Mouse (Mus musculus) urinary bladder, postnatal 14 days (tissue): ENCODE data around the gene Fam205a1.
"Not testable (repeated sequence)": the region's sequence is repeated elsewhere in the genome, so short reads cannot be mapped to it uniquely, and the experiment has no call there.

Source experiments
- DNase-seq: peaks from one replicate; pipeline ENCODE4 v3.0.0; 2021; ENCODE audit warnings: low spot score

Fam205a1 gene

DNA sequence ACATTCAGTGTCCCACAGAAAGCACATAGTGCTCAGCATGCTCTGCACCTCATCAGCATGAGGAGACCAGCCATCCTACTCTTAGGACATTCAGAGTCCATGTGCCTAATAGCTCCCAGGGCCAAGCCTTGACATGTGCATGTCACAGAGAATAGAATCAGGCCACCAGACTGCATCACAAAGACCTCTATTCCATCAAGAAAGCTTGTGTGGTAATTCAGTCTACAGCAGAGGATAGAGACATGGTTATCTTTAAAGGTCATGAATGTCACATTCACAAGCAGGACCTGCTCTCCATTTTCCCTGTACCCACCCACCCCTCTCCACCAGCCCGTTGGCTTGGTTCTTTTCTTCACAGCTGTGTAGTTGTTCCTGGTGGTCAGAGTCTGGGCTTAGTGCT lies at the start of gene Fam205a1:
TSS of gene Fam205a1 (minus strand) at position 101 of the 400 bp plus-strand sequence.
- DNase-seq: not testable (repeated sequence)

DNA sequence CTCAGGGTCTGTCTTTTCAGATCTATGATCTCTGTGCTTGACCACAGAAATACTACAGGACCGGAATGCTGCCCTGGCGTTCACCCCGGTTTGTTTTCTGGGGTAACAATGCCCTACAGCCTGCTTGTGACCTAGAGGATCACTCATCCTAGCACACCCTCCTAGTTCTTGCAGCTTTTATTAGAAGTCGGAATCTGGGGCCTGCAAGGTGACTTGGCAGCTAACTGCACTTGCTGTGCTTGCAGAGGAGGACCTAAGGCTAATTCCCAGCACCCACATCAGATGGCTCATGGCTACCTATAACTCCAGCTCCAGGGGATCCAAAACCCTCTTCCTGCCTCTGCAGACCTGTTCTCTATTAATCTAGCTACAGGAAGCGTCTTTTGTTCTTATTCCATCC lies 49.0 kb upstream of the Fam205a1 start:
- DNase-seq: no peak

DNA sequence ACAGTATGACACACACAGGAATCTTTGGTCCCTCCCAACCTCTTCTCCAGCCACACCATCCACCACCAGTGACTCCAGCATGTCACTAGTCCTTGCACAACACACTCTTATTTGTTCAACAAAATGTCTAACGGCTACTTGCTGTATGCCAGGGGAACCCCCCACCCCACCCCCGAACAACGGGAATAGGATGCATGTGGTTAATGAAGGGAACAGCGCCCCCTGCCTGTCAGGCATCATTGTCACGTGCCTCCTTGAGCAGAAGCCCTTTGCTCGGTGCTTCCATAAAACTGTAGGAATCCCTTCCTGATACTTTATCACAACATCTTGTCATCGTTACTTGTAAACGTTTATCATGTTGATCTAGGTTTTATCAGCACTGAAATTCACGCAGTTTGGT lies 48.5 kb upstream of the Fam205a1 start:
- DNase-seq: no peak

DNA sequence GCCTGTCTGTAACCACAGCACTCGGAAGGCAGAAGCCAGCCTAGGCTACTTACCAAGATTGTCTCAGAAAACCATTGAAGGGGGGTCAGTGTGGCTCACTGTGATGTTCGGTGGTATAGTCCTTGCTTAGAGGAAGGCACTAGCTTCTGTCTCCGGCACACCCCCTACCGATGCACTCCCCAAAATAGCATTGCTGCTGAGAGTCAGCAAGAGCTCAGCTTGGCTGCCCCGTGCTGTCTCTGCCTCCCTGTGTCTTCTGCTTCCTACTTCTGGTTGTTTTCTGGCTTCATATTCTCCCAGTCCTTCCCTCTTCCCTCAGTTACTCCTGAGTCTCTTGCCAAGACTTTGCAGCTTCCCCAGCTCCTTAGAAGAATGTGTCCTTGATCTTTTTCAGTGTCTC lies 47.2 kb upstream of the Fam205a1 start:
- no peak for DNase-seq

DNA sequence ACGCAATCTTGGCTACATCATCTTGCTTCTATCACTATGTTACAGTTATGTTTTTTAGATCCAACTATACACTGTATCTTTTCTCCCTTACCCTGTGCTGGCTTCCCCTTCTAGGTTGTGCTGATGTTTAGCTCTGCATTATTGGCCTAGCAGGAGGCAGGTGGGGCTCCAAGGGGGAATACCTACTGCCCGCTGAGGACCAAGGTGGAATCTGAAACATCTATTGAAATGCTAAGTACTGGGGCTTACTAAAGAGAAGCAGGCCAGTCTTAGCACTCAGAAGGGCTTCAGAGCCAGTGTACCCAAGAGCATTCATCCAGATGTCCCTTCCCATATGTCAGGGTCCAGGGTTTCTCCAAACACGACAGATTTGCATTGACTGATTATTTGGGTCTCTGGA lies 45.2 kb upstream of the Fam205a1 start:
- DNase-seq: no peak

DNA sequence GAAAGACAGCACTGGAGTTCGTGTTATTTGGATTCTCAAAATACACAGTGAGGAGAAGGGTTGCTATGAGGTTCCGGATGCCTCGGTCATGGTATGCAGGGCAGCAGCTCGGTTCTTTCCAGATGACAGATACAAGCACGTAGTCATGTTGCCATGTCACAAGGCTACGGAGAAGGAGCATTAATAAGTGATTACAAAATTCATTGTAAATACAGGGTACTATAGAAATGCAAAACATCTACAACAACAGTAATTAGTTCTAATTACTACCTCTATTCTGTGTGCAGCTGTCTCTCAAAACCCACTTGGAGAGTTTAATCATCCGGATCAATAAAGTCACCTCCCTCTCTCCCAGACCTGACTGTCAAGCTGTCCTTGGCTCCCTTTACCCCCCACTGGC lies 41.4 kb upstream of the Fam205a1 start:
- DNase-seq: no peak

DNA sequence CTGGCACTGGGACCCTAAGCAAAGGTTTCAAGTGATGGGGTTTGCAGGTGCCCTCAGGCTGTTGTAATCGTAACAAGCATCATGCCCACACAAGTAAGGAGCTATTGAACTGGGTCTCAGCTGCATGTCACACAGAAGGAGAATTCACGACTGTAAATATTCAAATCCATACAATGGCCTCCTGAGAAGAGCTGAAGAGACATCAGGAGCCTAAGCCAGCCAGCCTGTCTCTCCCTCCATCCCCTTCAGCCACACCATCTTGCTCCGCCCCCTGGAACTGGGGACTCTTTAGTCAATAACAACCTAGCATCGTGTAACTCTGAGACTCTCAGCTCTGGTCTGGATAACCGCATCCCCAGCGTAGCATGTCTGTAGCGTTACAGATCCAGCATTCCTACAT lies 37.5 kb upstream of the Fam205a1 start:
- DNase-seq: no peak

DNA sequence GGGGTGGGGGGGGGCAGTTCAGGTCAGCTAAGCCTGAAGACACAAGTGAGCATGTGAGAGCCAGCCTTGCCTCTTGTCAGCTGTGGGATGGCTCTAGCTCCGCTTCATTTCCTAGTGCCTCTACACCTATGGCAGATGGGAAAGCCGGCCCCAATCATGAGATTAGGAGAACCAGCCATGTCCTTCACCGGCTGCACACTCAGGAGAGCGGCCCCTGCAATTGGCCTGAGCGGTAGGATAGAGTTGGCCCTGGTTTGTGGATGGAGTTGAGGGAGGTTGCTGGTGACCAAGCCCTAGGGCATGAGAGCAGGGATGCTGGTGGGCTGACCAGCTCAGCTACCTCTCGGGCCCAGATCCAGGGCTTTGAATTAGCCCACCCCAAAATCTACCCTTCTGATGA lies 35.1 kb upstream of the Fam205a1 start:
- no peak for DNase-seq

DNA sequence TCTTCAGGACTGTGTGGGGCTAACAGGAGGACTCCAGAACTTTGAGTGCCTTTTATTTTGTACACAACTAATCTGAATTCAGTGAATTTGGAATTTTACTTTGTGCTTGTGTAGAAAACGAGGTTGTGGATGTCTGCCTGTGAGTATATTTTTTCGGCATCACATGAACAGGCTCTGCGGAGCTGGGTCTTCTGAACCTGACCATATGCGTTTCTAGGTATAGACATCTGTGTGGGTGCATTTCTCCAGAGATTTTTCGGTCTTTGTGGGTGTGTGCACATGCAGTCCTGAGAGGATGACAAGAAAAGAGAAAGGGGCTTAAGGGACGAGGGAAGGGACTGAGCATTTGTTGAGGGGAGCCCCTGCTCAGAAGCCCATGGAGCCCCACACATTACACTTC lies 33.2 kb upstream of the Fam205a1 start:
- DNase-seq: no peak

DNA sequence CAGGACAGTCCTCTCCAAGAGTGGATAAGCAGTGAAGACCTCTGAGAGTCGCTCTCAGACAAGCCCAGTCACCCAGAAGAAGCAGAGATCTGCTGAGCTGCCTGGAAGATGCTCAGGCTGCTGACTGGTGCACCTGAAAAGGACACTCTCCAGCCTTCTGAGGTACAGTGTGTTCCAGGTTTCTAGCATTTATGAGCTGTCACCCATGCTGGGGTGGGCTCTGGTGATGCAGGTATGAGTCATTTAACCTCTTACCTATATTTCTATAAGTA lies 26.9 kb upstream of the Fam205a1 start:
- DNase-seq: no peak

DNA sequence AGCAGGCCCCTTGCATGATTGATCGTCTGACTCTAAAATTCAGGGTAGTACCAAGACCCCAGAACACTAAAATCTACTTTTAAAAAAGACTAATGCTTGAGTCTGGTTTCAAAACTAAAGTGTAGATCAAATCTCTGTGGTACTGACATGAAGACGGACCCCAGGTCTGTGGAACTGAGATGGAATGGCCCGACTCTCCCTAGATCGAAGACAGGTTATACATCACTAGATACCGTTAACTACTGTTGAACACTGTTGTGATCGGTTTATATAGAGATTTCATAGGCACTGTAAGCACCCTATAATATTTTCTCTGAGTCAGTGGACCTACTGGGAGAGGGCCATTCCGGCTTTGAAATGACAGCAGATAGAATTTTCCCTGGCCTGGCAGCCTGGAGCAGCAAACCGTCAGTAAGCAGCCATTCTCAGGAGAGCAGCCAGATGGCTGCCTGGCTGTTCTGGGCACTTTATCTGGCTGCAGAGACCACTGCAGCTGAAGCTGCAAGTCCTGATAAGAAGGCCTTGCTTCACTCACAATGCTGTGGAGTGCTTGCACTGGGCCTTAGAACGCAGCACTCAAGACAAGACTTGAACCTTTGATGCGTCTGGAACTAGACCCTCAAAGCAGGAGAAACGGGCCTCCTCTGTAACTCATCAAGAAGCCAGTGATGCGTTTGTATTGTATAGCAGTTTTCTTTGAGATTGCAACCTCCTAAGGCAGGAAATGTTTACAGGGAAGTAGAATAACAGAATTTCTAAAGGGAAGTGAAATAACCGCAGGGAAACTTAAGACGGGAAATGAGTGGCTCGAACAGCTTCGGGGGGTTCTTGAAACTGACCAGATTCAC lies 26.4 kb upstream of the Fam205a1 start:
- DNase-seq: no peak

DNA sequence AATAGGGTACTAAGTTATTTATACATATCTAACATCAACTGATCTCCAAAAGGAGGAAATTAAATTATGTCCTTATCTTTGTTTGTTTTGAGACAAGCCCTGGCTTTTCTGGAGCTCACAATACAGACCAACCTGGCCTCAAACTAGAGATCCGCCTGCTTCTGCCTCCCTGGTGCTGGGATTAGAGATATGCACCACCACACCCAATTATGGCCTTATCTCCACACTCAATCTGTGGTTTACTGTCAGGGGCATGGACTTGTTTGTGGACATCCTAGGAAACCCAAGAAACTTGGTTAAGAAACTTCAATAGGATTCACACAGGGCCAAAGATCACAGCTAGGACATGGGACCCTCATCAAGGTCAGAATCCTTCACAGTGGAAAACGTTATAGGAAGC lies 24.0 kb upstream of the Fam205a1 start:
- DNase-seq: no peak

DNA sequence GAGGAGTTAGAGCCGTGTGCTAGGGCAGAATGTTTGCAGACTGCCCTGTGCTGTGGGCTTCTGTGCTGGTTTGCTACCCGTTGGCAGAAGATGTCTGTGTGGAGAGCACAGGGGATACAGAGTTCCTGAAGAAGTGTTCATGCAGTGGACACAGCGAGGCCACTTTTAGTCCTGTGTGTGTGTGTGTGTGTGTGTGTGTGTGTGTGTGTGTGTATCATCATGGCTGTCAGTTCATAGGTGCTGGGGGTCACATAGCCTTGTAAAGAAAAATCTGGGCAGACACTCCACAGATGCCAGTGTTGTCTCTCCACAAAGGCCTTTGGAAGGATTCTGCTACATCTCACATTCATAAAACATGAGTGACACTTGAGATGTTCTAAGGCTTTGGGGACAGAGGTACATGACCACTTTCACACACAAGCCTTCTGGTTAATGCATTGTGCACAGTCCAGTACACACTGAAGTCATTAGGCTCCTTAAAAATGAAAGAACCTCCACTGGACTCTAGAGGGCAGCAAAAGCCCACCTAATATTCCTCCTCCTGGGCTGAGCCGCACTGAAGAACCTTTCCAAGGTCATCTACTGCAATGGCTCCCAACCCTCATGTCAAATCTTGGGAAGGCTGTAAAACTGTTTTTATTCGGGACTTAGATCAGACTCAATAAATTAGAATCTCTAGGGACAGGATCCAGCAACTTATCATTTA lies 23.1 kb upstream of the Fam205a1 start:
- DNase-seq: peak; percentile 45

DNA sequence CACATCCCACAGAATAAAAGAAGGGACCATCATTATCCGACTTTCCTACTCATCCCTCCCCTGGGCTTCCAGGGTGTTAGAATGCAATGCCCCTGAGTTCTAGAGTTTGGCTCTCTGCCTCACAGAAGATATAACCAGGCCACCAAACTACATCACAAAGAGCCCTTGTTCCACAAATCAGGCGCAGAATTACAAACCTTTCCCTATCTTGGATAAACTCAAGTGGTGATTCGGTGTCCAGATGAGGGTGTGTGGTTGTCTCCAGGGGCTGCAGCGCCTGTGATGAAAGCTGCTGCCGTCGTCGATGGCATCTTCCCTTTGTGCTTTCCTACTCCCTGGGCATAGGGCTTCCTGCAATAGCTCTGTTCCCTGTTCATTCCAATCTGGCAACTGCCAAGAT lies 20.4 kb upstream of the Fam205a1 start, which contains the start of gene Fam205c:
TSS of gene Fam205c (minus strand) at position 101 of the 400 bp plus-strand sequence.
- DNase-seq: no peak

DNA sequence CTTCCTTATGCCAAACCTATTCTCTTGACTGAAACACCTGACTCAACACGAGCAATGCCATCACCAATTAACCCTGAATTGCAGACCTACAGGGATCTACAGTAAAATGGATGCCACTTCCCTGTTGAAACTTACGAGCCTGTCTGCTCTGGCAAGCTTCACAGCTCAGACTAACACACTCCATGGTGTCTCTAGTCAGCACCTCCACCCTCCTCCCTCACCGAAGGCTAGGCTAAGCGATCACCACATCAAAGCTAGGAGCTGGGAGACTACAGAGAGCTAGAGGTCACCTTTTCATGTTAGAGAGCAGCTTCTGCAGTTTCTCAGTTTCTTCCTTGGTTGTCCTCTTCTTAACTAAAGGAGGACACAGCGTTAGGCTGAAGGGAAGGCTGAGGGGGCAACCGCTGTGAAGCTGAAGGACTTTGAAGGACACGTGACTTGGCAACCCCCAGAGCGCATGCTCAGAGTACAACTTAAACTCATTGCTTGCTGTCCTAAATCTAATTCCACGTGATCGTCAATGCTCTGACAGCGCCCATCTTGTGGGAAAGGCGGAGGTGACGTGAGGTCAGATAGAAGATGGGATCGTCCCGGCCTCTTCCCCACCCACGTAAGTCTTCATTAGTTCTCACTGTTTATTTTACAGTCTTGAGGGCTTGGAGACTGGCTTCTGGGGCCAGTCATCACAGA lies 19.2 kb upstream of the Fam205a1 start:
- DNase-seq: no peak

DNA sequence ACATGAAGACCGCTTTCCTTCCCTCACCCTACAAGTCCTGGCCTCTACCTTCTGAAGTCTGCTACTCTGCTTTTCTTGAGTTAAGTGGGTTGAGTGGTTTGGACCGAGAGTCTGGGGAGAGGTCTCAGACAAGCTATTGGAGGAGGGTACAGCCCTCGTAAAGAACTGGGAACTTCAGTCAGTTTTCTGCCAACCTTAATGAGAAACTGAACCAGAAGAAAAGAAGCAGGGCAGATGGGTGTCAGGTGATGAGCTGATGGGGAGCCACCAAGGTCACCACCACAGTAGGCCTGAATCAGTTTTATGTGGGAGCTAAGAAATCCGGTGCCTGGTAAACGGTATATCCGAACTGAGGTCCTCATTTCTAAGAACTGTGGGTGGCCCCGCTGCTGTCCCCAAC lies 18.5 kb upstream of the Fam205a1 start:
- no peak for DNase-seq

DNA sequence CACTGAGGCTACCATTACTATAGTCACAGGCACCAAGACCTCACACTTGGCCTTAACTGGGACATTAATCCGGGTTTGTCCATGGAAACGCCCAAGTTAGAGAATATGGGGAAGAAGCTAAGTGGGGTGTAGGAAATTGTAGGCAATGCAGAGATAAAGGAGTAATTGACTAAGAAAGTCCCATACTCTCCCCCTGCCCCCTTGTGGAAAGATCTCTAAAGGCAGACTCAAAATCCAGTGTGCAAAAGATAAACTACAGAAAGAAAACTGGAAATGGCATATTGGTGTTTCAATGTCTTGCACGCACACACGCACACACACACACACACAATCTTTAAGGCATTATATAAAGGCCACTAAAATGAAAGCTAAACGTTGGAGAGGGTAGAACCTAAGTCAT lies 17.1 kb upstream of the Fam205a1 start:
- DNase-seq: no peak

DNA sequence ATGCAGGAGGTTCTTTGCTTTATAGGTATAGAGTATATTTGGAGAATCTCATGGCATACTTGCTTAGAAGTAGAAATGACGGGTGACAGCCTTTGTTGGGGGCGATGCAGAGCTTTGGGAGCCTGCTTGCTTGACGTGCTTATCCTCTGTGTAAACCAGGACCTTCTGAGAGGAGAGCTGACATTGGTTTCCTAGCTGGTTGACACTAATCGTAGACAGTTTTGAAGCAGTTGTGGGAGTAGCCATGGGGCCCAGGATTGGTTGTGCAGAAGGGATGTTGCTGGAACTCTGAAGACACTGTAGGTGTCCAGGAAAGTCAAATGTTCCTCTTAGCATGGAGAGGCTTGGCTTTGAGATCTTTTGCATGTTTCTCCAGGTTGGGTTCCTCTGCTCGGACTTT lies 14.5 kb upstream of the Fam205a1 start:
- DNase-seq: no peak

DNA sequence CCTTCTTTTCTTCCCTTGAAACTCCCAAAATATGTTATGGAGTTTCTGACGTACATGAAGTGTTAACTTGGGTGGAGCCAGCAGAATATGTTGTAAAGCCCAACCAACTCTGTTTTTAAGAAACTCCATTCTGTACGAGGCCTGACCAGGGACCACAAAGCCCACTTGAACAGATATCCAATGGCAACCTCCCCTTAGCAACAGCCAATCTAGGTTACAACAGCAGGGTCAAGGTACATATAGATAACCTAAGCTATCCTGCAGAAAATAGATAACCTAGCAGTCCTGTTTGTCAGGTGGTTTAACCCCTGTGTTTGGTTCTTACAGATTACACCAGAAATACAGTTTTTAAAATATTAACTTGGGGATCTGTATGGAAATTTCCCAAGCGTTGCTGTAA lies 13.7 kb upstream of the Fam205a1 start:
- no peak for DNase-seq

DNA sequence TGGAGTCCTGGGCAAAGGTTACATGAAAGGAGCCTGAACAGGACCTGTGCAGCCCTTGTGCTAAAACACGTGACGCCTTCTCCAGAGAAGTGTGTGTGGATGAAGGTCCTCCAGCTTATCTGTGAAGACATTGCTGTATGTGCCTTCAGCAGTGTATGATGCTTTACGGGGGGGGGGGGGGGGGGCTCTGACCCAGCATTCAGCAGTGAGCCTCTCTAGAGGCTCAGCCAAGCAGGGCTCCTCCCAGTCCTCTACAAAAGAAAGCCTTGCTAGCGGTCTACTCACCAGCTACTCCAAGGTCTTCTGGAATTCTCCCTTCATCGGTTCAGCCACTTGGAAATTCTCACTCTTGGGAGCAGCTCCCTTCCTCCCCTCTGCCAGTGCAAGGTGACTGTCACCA lies 9.8 kb upstream of the Fam205a1 start:
- not testable (repeated sequence) for DNase-seq

DNA sequence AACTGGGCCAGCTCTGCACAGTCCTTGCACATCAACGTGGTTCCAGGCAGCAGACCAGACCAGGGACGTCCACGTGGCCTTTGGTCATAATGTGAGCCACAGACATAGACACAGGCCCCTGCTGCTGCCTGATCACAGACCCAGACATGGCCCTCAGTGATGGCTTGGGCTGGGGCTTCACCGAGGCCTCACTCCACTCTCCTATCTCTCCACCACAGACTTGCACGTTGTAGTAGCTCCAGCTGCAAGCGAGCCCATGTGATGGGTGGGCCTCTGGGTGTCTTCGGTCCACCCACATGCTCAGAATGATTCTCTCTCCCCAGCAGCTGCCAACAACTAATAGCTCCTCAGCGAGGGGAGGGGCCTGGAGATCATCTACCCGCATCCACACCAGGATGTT lies 6.8 kb upstream of the Fam205a1 start:
- not testable (repeated sequence) for DNase-seq

DNA sequence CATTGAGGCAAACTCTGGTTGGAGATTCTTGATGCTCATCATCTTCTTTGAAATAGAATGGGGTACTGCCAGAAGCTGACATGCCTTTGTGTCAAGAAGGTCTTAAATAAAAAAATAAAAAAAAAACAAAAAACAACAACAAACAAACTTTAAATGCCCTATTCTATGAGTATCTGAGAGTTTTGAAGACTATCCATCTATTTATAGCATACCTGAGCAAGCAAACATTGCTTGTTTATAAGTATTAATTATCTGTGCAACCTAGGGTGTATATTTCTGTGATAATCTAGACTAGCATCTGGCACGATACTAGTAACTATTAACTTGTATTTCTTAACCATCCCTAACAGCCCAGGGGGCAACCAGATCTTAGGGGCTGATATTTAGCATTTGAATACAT lies 3.0 kb upstream of the Fam205a1 start, which contains the start of gene Gm12394:
TSS of gene Gm12394 (minus strand) at position 101 of the 400 bp plus-strand sequence.
- DNase-seq: not testable (repeated sequence)
